Mouse (Mus musculus) heart, postnatal 0 days (tissue): ENCODE measurements around the gene Yy1.

ENCODE experiments used
- CTCF ChIP-seq: IDR thresholded peaks from 2 replicates; pipeline ENCODE4 v1.5.1; 2016; ENCODE audit warnings: antibody characterized with exemption, control low read depth, low read depth
- EP300 ChIP-seq: IDR thresholded peaks from 2 replicates; pipeline ENCODE4 v1.6.1; 2016; ENCODE audit warnings: antibody characterized with exemption, low read depth

- TF ChIP-seq CTCF (no peak), EP300 (no peak)
Observed at GRCm38 (mm10) chr12:108794078-108794711, 1.4 kb downstream of the Yy1 start.
